Mouse (Mus musculus): ENCODE data around the gene Gemin5.

DNA sequence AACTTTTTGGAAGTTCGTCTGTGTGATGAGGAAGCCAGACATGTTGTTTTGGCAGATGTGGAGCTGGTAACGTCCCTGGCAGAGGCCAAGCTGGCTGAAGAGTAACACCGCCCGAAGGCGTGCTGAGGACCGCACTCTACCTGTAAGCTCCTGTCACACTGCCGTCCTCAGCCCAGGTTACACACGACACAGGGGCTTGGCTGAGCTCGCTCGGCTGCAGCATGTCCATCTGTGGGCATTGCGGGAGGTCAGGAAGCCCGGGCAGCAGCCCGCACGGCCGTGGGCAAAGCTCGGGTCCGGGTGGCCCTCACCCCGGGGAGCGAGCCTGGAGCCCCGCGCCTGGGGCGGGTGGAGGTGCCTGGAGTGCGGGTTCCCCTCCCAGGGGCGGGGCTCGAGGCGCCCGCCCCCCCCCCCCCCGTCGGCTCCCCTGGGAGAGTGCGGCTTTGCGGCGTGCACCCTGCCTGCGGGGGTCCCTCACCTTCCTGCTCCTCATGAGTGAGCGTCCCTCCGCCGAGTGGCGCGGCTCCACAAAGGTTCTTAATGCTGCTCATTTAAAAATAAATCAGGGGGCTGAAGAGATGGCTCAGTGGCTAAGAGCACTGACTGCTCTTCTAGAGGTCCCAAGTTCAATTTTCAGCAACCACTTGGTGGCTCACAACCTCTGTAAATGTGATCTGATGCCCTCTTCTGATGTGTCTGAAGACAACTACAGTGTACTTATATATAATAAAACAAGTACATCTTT, 70.5 kb downstream of the Gemin5 start:
- TF ChIP-seq TBP (conservative IDR thresholded peaks at IDR 0.05; ENCODE audit: low read depth, low read length): no peak
- TF ChIP-seq EP300 (IDR thresholded peaks at IDR 0.05; ENCODE audit: low read length): no peak
- TF ChIP-seq MEF2A (IDR thresholded peaks at IDR 0.05; ENCODE audit: borderline replicate concordance, low read depth, low read length): no peak
- TF ChIP-seq POLR2A (IDR thresholded peaks at IDR 0.05; ENCODE audit: low read depth, low read length): no peak
- 0 out of 2 replicates have a peak, but pooled peaks have one; percentile 3 for TF ChIP-seq TCF12 (IDR thresholded peaks at IDR 0.05; ENCODE audit: low read depth, low read length)
- no peak for TF ChIP-seq JUN (IDR thresholded peaks at IDR 0.05; ENCODE audit: insufficient read depth, low read depth, low read length)
- no peak for TF ChIP-seq CHD1 (IDR thresholded peaks at IDR 0.05; ENCODE audit: low read depth, low read length)
- TF ChIP-seq MAX (IDR thresholded peaks at IDR 0.05; ENCODE audit: low read length): no peak
- no peak for TF ChIP-seq CTCF (conservative IDR thresholded peaks at IDR 0.05 in 1 of 2, IDR thresholded peaks at IDR 0.05 in 1 of 2; ENCODE audit: low read depth in 2 of 2, low read length in 2 of 2)
- TF ChIP-seq RAD21 (IDR thresholded peaks at IDR 0.05; ENCODE audit: low read depth, low read length): no peak

Data from CH12.LX (cell line).